Mouse (Mus musculus) hindbrain, embryonic 16.5 days (tissue): ENCODE results near the gene Peli3. TPM values are rescaled to one million over a fixed set of nuclear protein-coding genes. Genes with fewer than 3 reads are reported as not detected.
A peak's percentile ranks its signal among the peaks of the same experiment; 100 is the strongest.

ENCODE experiments used
- ATAC-seq: fragments of 200-750 bp; cut with Nextera tagmentation; 2 replicates; pipeline ENCODE4 v1.8.0; 2017; ENCODE audit warnings: moderate TSS enrichment, moderate library complexity
- H3K27ac ChIP-seq: fragments of 300-500 bp; sonication (generic); 2 replicates; pipeline ENCODE4 v1.5.1; 2014; ENCODE audit warnings: low read depth, mild to moderate bottlenecking, control low read depth, low read length, moderate library complexity
- H3K27me3 ChIP-seq: fragments of 300-500 bp; sonication (generic); replicated peaks from 2 replicates; pipeline ENCODE4 v1.6.1; 2014; ENCODE audit warnings: low read length; ENCODE audit not compliant: control insufficient read depth, insufficient read depth
- H3K36me3 ChIP-seq: fragments of 300-500 bp; sonication (generic); 2 replicates; pipeline ENCODE4 v1.6.1; 2014; ENCODE audit warnings: mild to moderate bottlenecking, low read length, moderate library complexity, mixed read lengths; ENCODE audit not compliant: control insufficient read depth, insufficient read depth
- H3K4me1 ChIP-seq: fragments of 300-500 bp; sonication (generic); 2 replicates; pipeline ENCODE4 v1.6.1; 2014; ENCODE audit warnings: low read depth, low read length; ENCODE audit not compliant: control insufficient read depth, insufficient read depth
- H3K4me2 ChIP-seq: fragments of 300-500 bp; sonication (generic); 2 replicates; pipeline ENCODE4 v1.6.1; 2014; ENCODE audit warnings: mild to moderate bottlenecking, low read length, control low read depth, moderate library complexity
- H3K4me3 ChIP-seq: fragments of 300-500 bp; sonication (generic); 2 replicates; pipeline ENCODE4 v1.5.1; 2014; ENCODE audit warnings: mild to moderate bottlenecking, low read length, control low read depth, moderate library complexity
- H3K9ac ChIP-seq: fragments of 300-500 bp; sonication (generic); 2 replicates; pipeline ENCODE4 v1.6.1; 2014; ENCODE audit warnings: low read depth, mild to moderate bottlenecking, control low read depth, low read length, moderate library complexity
- H3K9me3 ChIP-seq: fragments of 300-500 bp; sonication (generic); 2 replicates; pipeline ENCODE4 v1.6.1; 2014; ENCODE audit warnings: mild to moderate bottlenecking, low read length, moderate library complexity; ENCODE audit not compliant: control insufficient read depth
- WGBS: fragments of 180-500 bp; shearing (Covaris S2); extraction: QIAGEN DNeasy Blood & Tissue Kit; methylation state at CpG from one replicate; pipeline ENCODE4 v1.1.7; 2014; 5-methylcytosine and 5-hydroxymethylcytosine counted together
- polyA plus RNA-seq: library from polyadenylated mRNA; unstranded; fragments of >200 nt; fragmentation: Nextera tagmentation; extraction: Ambion mirVana; gene quantifications from 2 replicates; pipeline ENCODE4 v1.2.1, GENCODE M21; 2015

Gene Peli3
- polyA plus RNA-seq, 1 experiment from 2014 or later: 13.5 TPM

GRCm38 (mm10) chr19:4925121-4925860 lies 17.6 kb downstream of the Peli3 start:
- H3K4me1 ChIP-seq: peaks cover 22% of the 10 kb centered on the region
- peaks cover 30% of the 10 kb centered on the region for H3K36me3 ChIP-seq
- WGBS: 96% methylated on average over 11 of the region's 11 CpGs
- no peak for ATAC-seq
- H3K4me3 ChIP-seq: no peak overlapping the region
- H3K27ac ChIP-seq: no peak overlapping the region
- H3K27me3 ChIP-seq: no peaks in the 10 kb centered on the region
- H3K9me3 ChIP-seq: no peaks in the 10 kb centered on the region
- H3K4me2 ChIP-seq: no peak overlapping the region
- no peak overlapping the region for H3K9ac ChIP-seq

GRCm38 (mm10) chr19:4919652-4920051 lies 23.3 kb downstream of the Peli3 start:
- 89% methylated on average over 6 of the region's 6 CpGs for WGBS
- no peak for ATAC-seq

GRCm38 (mm10) chr19:4916827-4917226 lies 26.1 kb downstream of the Peli3 start:
- ATAC-seq: no peak
- Histone ChIP-seq H3K36me3 (peaks cover 67% of the 10 kb centered on the region), H3K4me2 (no peak overlapping the region), H3K27me3 (no peaks in the 10 kb centered on the region), H3K9ac (no peak overlapping the region), H3K27ac (no peak overlapping the region), H3K4me1 (no peaks in the 10 kb centered on the region), H3K9me3 (no peaks in the 10 kb centered on the region), H3K4me3 (no peak overlapping the region)
- WGBS: 87% methylated on average over 9 of the region's 10 CpGs

More at GRCm38 (mm10) chr19:4919652-4920051, 23.3 kb downstream of the Peli3 start:
- no peak overlapping the region for H3K4me3 ChIP-seq
- H3K27me3 ChIP-seq: no peaks in the 10 kb centered on the region
- no peaks in the 10 kb centered on the region for H3K9me3 ChIP-seq
- no peak overlapping the region for H3K9ac ChIP-seq
- H3K27ac ChIP-seq: no peak overlapping the region
- H3K4me2 ChIP-seq: no peak overlapping the region
- no peaks in the 10 kb centered on the region for H3K4me1 ChIP-seq
- peaks cover 69% of the 10 kb centered on the region for H3K36me3 ChIP-seq

- Histone ChIP-seq H3K36me3 (peaks cover 66% of the 10 kb centered on the region), H3K4me1 (no peaks in the 10 kb centered on the region), H3K9me3 (no peaks in the 10 kb centered on the region), H3K9ac (no peak overlapping the region), H3K4me3 (no peak overlapping the region), H3K4me2 (no peak overlapping the region), H3K27ac (no peak overlapping the region), H3K27me3 (no peaks in the 10 kb centered on the region)
- ATAC-seq: no peak
- WGBS: 89% methylated on average over 15 of the region's 15 CpGs
Measured at GRCm38 (mm10) chr19:4915924-4916603, 26.9 kb downstream of the Peli3 start.

GRCm38 (mm10) chr19:4909376-4909775 lies 33.6 kb downstream of the Peli3 start:
- H3K27me3 ChIP-seq: no peaks in the 10 kb centered on the region
- H3K9me3 ChIP-seq: no peaks in the 10 kb centered on the region
- ATAC-seq: no peak
- H3K4me3 ChIP-seq: no peak overlapping the region
- no peak overlapping the region for H3K4me2 ChIP-seq
- peaks cover 43% of the 10 kb centered on the region for H3K36me3 ChIP-seq
- WGBS: 93% methylated on average over 7 of the region's 7 CpGs
- no peak overlapping the region for H3K9ac ChIP-seq
- H3K4me1 ChIP-seq: peaks cover 7% of the 10 kb centered on the region
- no peak overlapping the region for H3K27ac ChIP-seq

- Histone ChIP-seq H3K27ac (no peak overlapping the region), H3K4me1 (peaks cover 7% of the 10 kb centered on the region), H3K36me3 (peaks cover 39% of the 10 kb centered on the region), H3K9ac (no peak overlapping the region), H3K4me2 (no peak overlapping the region), H3K27me3 (no peaks in the 10 kb centered on the region), H3K9me3 (no peaks in the 10 kb centered on the region), H3K4me3 (no peak overlapping the region)
- no peak for ATAC-seq
- WGBS: 77% methylated on average over 4 of the region's 4 CpGs
Measured at GRCm38 (mm10) chr19:4908107-4908506, 34.8 kb downstream of the Peli3 start.

GRCm38 (mm10) chr19:4905979-4906794 lies 36.7 kb downstream of the Peli3 start, which contains the start of gene Bbs1:
TSS of gene Bbs1 (minus strand) at chr19:4906628.
- peaks cover 7% of the 10 kb centered on the region for H3K4me1 ChIP-seq
- H3K27me3 ChIP-seq: no peaks in the 10 kb centered on the region
- peak within 1 kb of the TSS; percentile 87 for H3K4me2 ChIP-seq
- H3K27ac ChIP-seq: peak within 1 kb of the TSS; percentile 75
- H3K36me3 ChIP-seq: peaks cover 33% of the 10 kb centered on the region
- H3K9me3 ChIP-seq: no peaks in the 10 kb centered on the region
- H3K4me3 ChIP-seq: peak within 1 kb of the TSS; percentile 63
- ATAC-seq: peak; percentile 85
- 7% methylated on average over 31 of the region's 31 CpGs for WGBS
- peak within 1 kb of the TSS; percentile 70 for H3K9ac ChIP-seq

- no peaks in the 10 kb centered on the region for H3K27me3 ChIP-seq
- ATAC-seq: no peak
- no peak overlapping the region for H3K4me2 ChIP-seq
- no peak overlapping the region for H3K9ac ChIP-seq
- H3K9me3 ChIP-seq: no peaks in the 10 kb centered on the region
- no peak overlapping the region for H3K27ac ChIP-seq
- H3K36me3 ChIP-seq: peaks cover 14% of the 10 kb centered on the region
- no peaks in the 10 kb centered on the region for H3K4me1 ChIP-seq
- no peak overlapping the region for H3K4me3 ChIP-seq
- WGBS: 93% methylated on average over 3 of the region's 3 CpGs
Measured at GRCm38 (mm10) chr19:4899888-4900287, 43.0 kb downstream of the Peli3 start.

- WGBS: 89% methylated on average over 9 of the region's 9 CpGs
- no peaks in the 10 kb centered on the region for H3K4me1 ChIP-seq
- no peak overlapping the region for H3K4me3 ChIP-seq
- no peak for ATAC-seq
- H3K27me3 ChIP-seq: no peaks in the 10 kb centered on the region
- peaks cover 14% of the 10 kb centered on the region for H3K36me3 ChIP-seq
- no peaks in the 10 kb centered on the region for H3K9me3 ChIP-seq
- H3K27ac ChIP-seq: no peak overlapping the region
- H3K9ac ChIP-seq: no peak overlapping the region
- no peak overlapping the region for H3K4me2 ChIP-seq
Measured at GRCm38 (mm10) chr19:4898972-4899371, 44.0 kb downstream of the Peli3 start.
